Mouse (Mus musculus): ENCODE measurements around the gene Pop7. TPM values are rescaled to one million over a fixed set of nuclear protein-coding genes. Genes with fewer than 3 reads are reported as not detected.

Pop7 gene
- polyA plus RNA-seq, 1 experiment from 2014 or later: 55.3 TPM

GRCm38 (mm10) chr5:137485071-137485850, 17.1 kb downstream of the Pop7 start:
- Histone ChIP-seq H3K27ac (no peak overlapping the region), H3K9me3 (replicated peaks) (no peaks in the 10 kb centered on the region), H3K27me3 (replicated peaks) (peaks cover 56% of the 10 kb centered on the region), H3K4me2 (peak overlapping the region; percentile 43), H3K36me3 (no peaks in the 10 kb centered on the region), H3K4me3 (peak overlapping the region; percentile 45), H3K4me1 (no peaks in the 10 kb centered on the region), H3K9ac (peak overlapping the region; percentile 41)
- 12% methylated on average over 29 of the region's 30 CpGs for WGBS (ENCODE audit: insufficient replicate concordance)
- ATAC-seq: no peak

GRCm38 (mm10) chr5:137481897-137482296, 20.4 kb downstream of the Pop7 start:
- Histone ChIP-seq H3K4me1 (no peaks in the 10 kb centered on the region), H3K4me2 (no peak overlapping the region), H3K9ac (no peak overlapping the region), H3K27me3 (replicated peaks) (peaks cover 45% of the 10 kb centered on the region), H3K9me3 (replicated peaks) (no peaks in the 10 kb centered on the region), H3K27ac (peak overlapping the region; percentile 50; the same call in 1 of the 2 replicates), H3K36me3 (no peaks in the 10 kb centered on the region), H3K4me3 (no peak overlapping the region)
- ATAC-seq: peak; percentile 60
- WGBS (ENCODE audit: insufficient replicate concordance): 59% methylated on average over 8 of the region's 8 CpGs

- no peak for ATAC-seq
- peaks cover 37% of the 10 kb centered on the region for H3K27me3 ChIP-seq (replicated peaks)
- H3K4me3 ChIP-seq: no peak overlapping the region
- no peak overlapping the region for H3K9ac ChIP-seq
- H3K9me3 ChIP-seq (replicated peaks): no peaks in the 10 kb centered on the region
- no peak overlapping the region for H3K4me2 ChIP-seq
- no peaks in the 10 kb centered on the region for H3K4me1 ChIP-seq
- no peaks in the 10 kb centered on the region for H3K36me3 ChIP-seq
- peak overlapping the region; percentile 50; the same call in 1 of the 2 replicates for H3K27ac ChIP-seq
These were observed 21.2 kb downstream of the Pop7 start for GRCm38 (mm10) chr5:137481138-137481537.

- Histone ChIP-seq H3K9me3 (replicated peaks) (no peaks in the 10 kb centered on the region), H3K4me3 (no peak within 1 kb of the TSS), H3K4me2 (no peak within 1 kb of the TSS), H3K27me3 (replicated peaks) (peaks cover 7% of the 10 kb centered on the region; the same call in 1 of the 2 replicates), H3K36me3 (no peaks in the 10 kb centered on the region), H3K27ac (no peak within 1 kb of the TSS), H3K9ac (no peak within 1 kb of the TSS), H3K4me1 (peaks cover 2% of the 10 kb centered on the region; the same call in 1 of the 2 replicates)
- ATAC-seq: no peak
- 71% methylated on average over 5 of the region's 5 CpGs for WGBS (ENCODE audit: insufficient replicate concordance)
These were observed 25.4 kb downstream of the Pop7 start, which contains the start of gene Zan for GRCm38 (mm10) chr5:137476964-137477363. TSS of gene Zan (minus strand) at chr5:137477064.

GRCm38 (mm10) chr5:137474351-137474750, 28.0 kb downstream of the Pop7 start:
- peaks cover 3% of the 10 kb centered on the region; the same call in 1 of the 2 replicates for H3K4me1 ChIP-seq
- H3K9me3 ChIP-seq (replicated peaks): no peaks in the 10 kb centered on the region
- H3K4me3 ChIP-seq: no peak overlapping the region
- H3K27ac ChIP-seq: no peak overlapping the region
- no peak overlapping the region for H3K9ac ChIP-seq
- no peak overlapping the region for H3K4me2 ChIP-seq
- ATAC-seq: no peak
- H3K36me3 ChIP-seq: no peaks in the 10 kb centered on the region
- 51% methylated on average over 2 of the region's 2 CpGs for WGBS (ENCODE audit: insufficient replicate concordance)
- H3K27me3 ChIP-seq (replicated peaks): 0 out of 2 replicates have a peak, but pooled peaks cover 6% of the 10 kb centered on the region

- no peak overlapping the region for H3K9ac ChIP-seq
- ATAC-seq: 0 out of 2 replicates have a peak, but pooled peaks have one; percentile 27
- H3K4me3 ChIP-seq: no peak overlapping the region
- no peak overlapping the region for H3K27ac ChIP-seq
- H3K36me3 ChIP-seq: no peaks in the 10 kb centered on the region
- H3K4me2 ChIP-seq: no peak overlapping the region
- no peaks in the 10 kb centered on the region for H3K9me3 ChIP-seq (replicated peaks)
- H3K27me3 ChIP-seq (replicated peaks): 0 out of 2 replicates have a peak, but pooled peaks cover 6% of the 10 kb centered on the region
- 44% methylated on average over 5 of the region's 5 CpGs for WGBS (ENCODE audit: insufficient replicate concordance)
- H3K4me1 ChIP-seq: peaks cover 3% of the 10 kb centered on the region; the same call in 1 of the 2 replicates
These were observed 29.9 kb downstream of the Pop7 start for GRCm38 (mm10) chr5:137472252-137472904.

- Histone ChIP-seq H3K27me3 (replicated peaks) (peaks cover 5% of the 10 kb centered on the region), H3K36me3 (no peaks in the 10 kb centered on the region), H3K4me1 (peaks cover under 1% of the 10 kb centered on the region; the same call in 1 of the 2 replicates), H3K4me2 (no peak overlapping the region), H3K27ac (no peak overlapping the region), H3K9me3 (replicated peaks) (no peaks in the 10 kb centered on the region), H3K9ac (no peak overlapping the region), H3K4me3 (no peak overlapping the region)
- ATAC-seq: no peak
- WGBS (ENCODE audit: insufficient replicate concordance): 73% methylated on average over 6 of the region's 6 CpGs
These were observed 35.4 kb downstream of the Pop7 start for GRCm38 (mm10) chr5:137466946-137467345.

GRCm38 (mm10) chr5:137465049-137465448, 37.3 kb downstream of the Pop7 start:
- no peaks in the 10 kb centered on the region for H3K4me1 ChIP-seq
- ATAC-seq: no peak
- H3K9ac ChIP-seq: no peak overlapping the region
- H3K36me3 ChIP-seq: no peaks in the 10 kb centered on the region
- 41% methylated on average over 3 of the region's 3 CpGs for WGBS (ENCODE audit: insufficient replicate concordance)
- H3K27me3 ChIP-seq (replicated peaks): peaks cover 5% of the 10 kb centered on the region
- H3K4me3 ChIP-seq: no peak overlapping the region
- H3K4me2 ChIP-seq: no peak overlapping the region
- H3K27ac ChIP-seq: no peak overlapping the region
- no peaks in the 10 kb centered on the region for H3K9me3 ChIP-seq (replicated peaks)

- no peaks in the 10 kb centered on the region for H3K9me3 ChIP-seq (replicated peaks)
These were observed 46.3 kb downstream of the Pop7 start for GRCm38 (mm10) chr5:137455866-137456591.

GRCm38 (mm10) chr5:137455206-137455605, 47.1 kb downstream of the Pop7 start:
- no peaks in the 10 kb centered on the region for H3K4me1 ChIP-seq
- 31% methylated on average over 6 of the region's 6 CpGs for WGBS (ENCODE audit: insufficient replicate concordance)
- no peaks in the 10 kb centered on the region for H3K27me3 ChIP-seq (replicated peaks)
- H3K9me3 ChIP-seq (replicated peaks): no peaks in the 10 kb centered on the region
- no peak overlapping the region for H3K27ac ChIP-seq
- no peak; the same call in 1 of the 2 replicates for ATAC-seq
- no peak overlapping the region for H3K9ac ChIP-seq
- H3K4me3 ChIP-seq: no peak overlapping the region
- H3K36me3 ChIP-seq: no peaks in the 10 kb centered on the region
- no peak overlapping the region for H3K4me2 ChIP-seq

More at GRCm38 (mm10) chr5:137455866-137456591, 46.3 kb downstream of the Pop7 start:
- Histone ChIP-seq H3K27me3 (replicated peaks) (no peaks in the 10 kb centered on the region), H3K4me2 (no peak overlapping the region), H3K9ac (no peak overlapping the region), H3K36me3 (no peaks in the 10 kb centered on the region), H3K4me3 (no peak overlapping the region), H3K27ac (no peak overlapping the region), H3K4me1 (no peaks in the 10 kb centered on the region)
- 41% methylated on average over 7 of the region's 7 CpGs for WGBS (ENCODE audit: insufficient replicate concordance)
- ATAC-seq: peak; percentile 51

Data from liver, embryonic 12.5 days (tissue).